Mouse (Mus musculus): ENCODE measurements around the gene Noxred1.

GRCm38 (mm10) chr12:87284268-87284667, 45.7 kb upstream of the Noxred1 start:
- TF ChIP-seq CTCF (IDR thresholded peaks at IDR 0.05; ENCODE audit: insufficient read depth, low read depth, low read length) (no peak), POLR2A (IDR thresholded peaks at IDR 0.05; ENCODE audit: insufficient read depth, low read depth, low read length) (no peak)
